Mouse (Mus musculus) embryonic fibroblast, embryonic 13.5 days (primary cell): Measurements from ENCODE around the gene Wdr73.

Experiments
- CTCF ChIP-seq: IDR thresholded peaks from 2 replicates; pipeline ENCODE4 v1.5.1; 2011; ENCODE audit warnings: mild to moderate bottlenecking, control low read depth, low read length, moderate library complexity, borderline replicate concordance; ENCODE audit not compliant: insufficient read depth
- POLR2A ChIP-seq: IDR thresholded peaks from 2 replicates; pipeline ENCODE4 v1.6.1; 2011; ENCODE audit warnings: low read depth, mild to moderate bottlenecking, control low read depth, low read length, moderate library complexity

DNA sequence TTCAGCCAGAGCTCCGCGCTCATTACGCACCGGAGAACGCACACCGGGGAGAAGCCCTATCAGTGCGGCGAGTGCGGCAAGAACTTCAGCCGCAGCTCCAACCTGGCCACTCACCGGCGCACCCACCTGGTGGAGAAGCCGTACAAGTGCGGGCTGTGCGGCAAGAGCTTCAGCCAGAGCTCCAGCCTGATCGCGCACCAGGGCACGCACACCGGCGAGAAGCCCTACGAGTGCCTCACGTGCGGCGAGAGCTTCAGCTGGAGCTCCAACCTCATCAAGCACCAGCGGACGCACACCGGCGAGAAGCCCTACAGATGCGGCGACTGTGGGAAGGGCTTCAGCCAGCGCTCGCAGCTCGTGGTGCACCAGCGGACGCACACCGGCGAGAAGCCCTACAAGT lies 25.3 kb downstream of the Wdr73 start:
- TF ChIP-seq CTCF (no peak), POLR2A (no peak)
